Mouse (Mus musculus) spleen, postnatal 36 days (tissue): ENCODE results near the gene Glyat.
"Not testable (repeated sequence)": the region's sequence is repeated elsewhere in the genome, so short reads cannot be mapped to it uniquely, and the experiment has no call there.

Source experiments
- DNase-seq, 2 experiments: peaks; one replicate each; pipeline ENCODE4 v3.0.0; 2022; ENCODE audit warnings: low spot score in 2 of 2, mixed read lengths in 1 of 2

The Glyat gene

DNA sequence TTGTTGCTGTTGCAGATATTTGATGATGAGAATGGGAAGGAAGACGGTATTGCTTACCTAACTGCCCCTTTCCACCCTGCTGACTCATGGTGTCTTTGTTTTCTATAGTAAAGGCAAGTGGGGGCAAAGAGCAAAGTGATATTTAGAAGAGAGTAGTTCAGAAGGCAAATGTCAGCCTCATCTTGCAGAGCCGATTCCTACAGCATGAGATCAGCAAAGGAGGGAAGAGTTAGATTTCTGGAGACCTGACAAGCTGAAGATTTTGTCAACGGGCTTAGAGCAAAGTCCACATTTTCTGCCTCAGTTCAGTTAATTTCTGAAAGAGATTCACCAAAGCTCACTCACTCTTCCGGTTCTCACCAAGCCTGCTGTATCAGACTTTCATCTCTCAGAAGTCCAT, at the start of gene Glyat:
TSS of gene Glyat (plus strand) at position 133 of the 400 bp plus-strand sequence.
- no peak for DNase-seq

DNA sequence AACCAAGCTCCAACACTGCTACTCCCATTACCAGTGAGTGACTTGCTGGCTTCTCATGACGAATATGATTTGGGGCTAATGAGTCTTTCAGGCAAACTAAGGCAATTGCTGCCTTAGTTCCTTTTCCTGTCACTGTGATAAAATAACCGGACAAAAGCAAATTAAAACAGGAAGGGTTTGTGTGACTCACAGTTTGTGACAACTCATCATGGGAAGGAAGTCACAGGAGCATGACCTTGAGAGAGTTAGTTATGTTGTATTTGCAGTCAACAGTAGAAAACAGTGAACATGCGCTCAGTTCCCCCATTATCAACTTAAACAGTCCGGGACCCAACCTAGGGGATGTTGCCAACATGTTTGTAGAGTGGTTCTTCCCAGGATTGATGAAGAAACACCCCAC, 47.8 kb upstream of the Glyat start:
- DNase-seq = no peak

DNA sequence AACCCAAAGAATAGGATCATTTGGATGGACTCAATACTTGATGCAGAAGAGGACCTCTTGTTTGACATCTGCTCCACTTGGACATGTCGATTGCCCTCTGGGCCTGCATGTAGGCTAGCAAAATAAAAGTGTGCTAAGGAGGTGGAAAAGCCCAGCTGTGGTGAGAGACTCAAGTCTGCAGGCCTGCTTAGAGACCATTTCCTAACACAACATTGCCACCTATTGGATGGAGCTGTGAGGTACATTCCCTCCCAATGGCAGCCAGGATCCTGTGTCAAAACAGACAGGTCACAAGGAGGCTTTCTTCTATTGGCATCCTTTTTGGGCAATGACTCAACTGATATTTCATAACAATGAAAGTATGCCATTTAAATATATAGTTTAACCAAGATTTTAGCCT, 41.2 kb upstream of the Glyat start:
- DNase-seq = peak; percentile 68 to 70

DNA sequence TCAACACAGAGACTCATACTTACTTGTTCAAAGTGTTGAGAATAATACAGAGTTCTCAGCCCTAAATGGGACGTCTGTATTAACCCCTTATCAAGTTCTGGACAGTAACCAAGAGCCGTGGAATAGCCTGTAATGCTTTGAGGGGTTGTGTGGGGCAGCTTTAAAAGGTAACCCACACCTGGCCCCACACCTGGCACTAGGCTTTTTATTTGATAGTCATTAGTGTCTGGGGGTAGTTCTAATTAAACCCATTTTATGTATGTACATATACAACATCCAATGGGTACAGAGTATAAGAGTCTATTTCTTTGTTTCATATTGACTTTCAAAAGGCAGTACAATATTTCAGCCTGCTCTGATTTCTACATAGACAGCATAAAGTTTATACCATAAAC, 38.0 kb upstream of the Glyat start:
- DNase-seq = no peak

DNA sequence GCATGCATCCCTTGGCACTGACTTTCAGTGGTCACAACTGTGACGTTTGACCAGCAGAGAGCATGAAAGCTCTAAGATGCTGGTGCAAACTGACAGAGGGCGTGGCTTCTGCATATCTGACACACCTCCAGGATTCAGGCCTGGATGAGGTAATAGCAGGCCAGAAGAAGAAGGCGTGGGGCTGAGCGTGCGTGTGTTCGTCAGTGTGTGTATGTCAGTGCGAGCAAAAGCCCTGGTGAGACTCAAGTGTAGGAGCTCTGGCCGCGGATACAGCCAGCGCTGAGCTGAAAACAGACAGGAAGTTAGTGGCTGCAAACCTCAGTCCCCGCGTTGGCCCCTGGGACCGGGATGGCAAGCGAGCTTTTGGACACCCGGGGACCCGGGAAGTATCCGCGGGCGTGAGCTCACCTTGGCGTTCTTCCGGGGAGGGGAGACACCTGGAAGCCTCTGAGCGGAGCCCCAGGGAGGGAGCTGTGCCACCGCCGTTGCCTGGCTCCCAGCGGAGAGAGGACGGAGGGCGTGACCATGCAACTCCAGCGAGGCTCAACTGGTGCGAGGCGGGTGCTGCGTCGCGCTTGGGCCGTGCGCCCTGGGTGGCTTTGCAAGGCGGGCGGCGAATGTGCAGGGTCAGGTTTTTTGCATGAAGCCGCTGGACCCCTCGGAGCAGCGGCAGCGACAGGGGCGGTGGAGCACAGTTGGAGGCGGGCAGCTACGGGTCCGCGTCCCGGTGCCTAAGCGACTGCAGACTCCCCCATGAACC, 37.4 kb upstream of the Glyat start:
- DNase-seq = peak; percentile 45 to 58

DNA sequence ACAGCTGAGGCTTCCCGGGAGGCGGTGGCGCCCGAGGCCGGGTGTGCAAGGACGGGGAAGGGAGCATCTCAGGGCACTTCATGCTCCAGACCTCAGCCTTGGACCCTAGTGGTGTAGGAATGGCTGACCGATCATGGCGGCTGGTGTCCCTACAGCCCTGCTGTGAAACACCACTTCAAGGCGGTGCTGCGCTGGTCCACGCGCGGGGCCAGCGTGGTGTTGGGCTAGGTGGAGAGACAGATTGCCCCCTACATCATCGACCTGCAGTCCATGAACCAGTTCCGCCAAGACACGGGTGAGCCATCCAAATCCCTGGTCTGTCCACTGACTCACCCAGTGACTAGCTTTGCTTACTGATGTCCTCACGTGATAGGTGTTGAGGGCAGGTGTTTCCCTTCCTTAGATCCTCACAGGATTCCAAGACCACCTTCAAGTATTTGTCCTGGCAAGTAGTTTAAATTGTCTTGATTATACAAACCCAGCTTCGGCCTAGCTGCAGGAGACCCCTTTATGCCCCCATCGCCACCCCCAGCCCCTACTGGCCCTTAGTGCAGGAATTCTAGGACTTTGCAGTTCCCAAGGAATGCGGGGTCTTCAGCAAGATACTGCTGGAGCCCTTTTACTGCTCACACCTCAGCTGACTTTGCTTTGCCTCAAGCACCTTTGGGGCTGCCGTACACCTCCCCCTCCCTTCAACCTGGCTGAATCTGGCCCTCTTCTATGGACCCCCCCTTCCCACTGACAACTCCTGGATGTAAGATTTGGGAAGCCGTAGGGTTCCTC, 36.6 kb upstream of the Glyat start:
- DNase-seq = no peak

DNA sequence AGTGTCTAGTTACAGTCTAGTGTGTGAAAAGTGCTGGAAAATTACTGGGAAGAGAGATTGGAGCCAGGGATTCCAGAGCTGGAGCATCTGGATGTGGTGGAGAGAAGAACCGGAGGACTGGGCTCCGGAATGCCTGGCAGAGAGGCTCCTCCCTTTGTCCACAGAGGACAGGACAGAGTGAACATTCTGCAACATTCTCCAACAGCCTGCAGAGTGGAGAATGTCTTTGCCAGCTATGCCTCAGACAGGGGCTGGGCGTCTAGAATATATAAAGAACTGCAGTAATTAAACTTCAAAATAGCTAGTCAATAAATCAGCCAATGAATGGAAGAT, 36.1 kb upstream of the Glyat start:
- DNase-seq = no peak

DNA sequence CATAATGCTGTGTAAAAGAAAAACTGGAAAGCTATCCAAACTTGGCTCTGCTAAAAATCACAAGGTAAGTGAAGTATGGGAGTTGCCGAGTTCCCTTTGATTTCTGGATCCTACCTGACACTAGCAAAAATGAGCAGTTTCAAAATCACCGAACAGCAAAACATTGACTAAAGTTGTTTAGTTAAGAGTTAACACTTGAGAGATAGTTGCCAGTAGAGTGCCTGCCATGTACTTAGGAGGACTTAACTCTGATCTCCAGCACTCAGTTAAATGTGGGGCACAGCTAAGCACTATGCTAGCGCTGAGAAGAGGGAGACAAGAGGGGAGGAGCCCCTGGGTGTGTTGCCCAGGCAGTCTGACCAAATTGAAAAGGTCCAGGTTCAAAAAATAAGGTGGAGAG, 34.4 kb upstream of the Glyat start:
- no peak for DNase-seq

DNA sequence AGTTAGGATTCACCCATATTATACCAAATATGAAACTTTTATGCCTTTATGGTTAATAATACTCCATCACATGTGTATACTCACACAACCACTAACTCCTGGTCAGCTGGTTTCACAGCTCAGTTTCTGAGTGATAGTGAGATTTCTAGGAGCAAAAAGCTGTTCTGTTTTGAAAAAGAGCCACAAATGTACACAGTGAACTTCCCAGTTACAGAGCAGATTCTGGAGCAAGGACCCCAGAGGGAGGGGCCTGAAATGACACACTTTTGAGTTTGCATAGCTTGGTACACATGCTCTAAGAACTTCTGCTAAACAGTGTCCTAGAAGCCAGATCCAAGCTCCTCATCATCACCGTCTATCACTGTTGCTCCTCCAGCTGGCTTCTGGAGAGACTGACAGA, 33.4 kb upstream of the Glyat start, which contains the start of gene Gm4952:
TSS of gene Gm4952 (plus strand) at position 301 of the 400 bp plus-strand sequence.
- no peak for DNase-seq

DNA sequence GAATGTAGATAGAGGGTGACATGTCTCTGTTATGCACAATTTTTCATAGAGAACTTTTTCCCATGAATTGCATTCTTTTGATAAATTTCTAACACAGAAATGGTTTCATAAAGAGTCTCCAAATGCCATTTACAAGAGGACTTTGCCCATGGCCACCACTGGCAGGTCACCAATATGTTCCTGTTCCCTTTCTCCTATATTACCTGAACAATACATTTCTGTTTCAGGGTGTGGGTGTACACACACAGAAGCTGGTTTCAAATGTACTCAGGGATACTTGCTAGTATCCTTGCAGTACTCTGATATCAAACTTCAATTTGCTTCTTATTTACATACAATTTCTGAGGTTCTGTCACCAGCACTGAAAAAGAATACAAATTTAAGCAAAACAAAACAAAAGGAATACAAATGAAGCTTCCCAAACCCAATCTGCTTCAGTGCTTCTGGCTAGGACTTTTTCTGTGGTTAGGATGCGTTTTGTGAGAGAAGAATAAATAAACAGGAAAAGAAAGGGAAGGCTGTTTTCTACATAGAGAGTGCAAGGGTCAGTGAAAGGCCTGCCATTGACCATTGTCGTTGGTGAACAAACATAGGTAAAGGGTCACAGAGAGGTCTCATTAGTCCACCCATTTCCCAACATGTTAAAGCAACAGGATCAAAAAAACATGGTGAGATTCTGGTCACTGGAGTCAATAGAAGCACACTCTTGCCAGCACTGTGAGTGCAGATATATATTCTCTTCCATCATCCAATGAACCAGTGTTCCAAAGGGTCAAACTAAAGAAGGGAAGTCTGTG, 32.2 kb upstream of the Glyat start:
- DNase-seq = no peak

DNA sequence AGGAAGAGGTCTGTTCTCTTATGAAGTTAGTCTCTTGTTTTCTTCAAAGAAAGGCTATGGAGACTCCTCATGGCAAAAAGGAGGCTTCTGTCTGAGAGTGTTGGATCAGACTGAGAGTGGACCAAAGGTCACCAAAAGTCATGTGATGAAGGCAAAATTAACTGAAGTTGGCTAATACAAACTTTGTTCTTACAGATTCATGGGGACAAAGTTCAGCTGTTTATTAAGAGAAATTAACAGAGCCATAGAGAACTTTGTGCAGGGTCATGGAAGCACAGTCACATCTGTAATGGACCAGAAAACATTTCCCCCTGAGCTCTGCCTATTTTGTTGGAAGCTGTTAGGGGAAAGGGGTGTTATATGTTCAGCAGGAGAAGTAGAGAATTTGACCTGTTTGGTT, 24.8 kb upstream of the Glyat start:
- no peak for DNase-seq

DNA sequence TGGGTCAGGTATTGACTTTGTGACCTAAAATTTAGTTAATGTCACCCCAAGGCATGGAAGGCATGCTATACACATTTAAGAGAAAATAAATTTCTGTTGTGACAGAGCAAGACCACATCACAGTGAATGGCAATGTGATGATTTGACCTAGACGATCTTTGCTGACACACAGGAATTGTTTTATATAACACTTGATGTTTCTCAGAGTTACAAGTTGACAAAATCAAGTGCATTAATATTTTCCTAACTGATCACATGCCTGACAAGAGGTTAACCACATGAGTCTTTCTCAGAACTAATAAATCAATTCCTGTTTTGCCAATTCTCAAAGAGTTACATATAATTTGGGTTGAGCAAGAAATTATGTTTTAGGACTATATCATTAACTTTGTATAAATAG, 19.5 kb upstream of the Glyat start:
- no peak for DNase-seq

DNA sequence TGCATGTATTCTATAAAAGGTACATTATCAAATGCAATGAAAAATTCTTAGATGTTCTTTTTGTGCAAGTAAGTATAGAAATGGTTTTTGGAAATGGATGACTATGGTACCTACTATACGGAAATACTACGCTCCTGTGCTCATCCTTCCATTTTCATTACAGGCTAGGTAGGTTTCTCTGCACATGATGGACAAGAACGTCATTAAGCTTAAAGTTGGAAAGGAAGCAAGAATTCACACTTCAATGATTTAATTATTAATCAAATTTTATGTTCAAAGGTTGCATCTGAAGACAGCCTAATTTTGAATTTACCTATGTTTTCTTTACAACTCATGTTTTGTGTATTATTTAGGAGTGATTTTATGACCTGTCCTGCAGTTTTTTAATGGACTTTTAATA, 1.2 kb downstream of the Glyat start:
- no peak for DNase-seq

DNA sequence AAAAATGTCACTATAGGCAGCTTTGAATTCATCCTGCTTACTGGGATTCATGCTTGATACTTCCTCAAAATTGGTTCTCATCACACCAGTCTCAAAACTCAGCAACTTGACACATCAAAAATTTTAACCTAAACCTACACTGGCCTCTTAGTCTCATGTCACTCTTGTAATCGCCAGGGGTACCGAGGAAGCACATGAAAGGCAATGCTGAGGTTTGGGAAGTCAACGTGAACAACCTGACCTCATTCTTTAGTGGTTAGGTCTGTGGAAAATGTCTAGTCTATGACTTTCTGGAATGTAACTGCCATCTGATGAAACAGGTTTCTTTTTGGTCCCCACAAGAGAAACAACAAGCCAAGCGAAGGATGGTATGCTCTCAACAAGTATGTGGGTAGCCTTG, 1.9 kb downstream of the Glyat start:
- no peak for DNase-seq

DNA sequence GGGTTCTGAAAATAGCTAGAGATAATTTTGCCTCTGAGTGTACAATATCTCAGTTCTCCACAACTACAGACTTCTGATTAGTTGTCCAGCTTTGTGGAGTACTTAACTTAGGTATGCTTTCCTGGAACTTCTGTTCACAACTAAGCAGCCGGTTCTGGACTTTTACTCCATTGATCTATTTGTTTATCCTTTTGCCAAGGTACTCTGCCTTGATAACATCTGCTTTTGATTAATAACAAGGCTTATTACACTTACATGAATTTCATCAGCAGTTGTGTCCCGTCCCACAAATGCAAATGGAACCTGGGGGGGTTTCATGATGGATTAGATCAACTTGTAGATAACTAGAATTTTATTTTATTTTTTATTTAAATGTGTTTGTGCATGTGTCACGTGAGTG, 3.8 kb downstream of the Glyat start:
- no peak for DNase-seq

DNA sequence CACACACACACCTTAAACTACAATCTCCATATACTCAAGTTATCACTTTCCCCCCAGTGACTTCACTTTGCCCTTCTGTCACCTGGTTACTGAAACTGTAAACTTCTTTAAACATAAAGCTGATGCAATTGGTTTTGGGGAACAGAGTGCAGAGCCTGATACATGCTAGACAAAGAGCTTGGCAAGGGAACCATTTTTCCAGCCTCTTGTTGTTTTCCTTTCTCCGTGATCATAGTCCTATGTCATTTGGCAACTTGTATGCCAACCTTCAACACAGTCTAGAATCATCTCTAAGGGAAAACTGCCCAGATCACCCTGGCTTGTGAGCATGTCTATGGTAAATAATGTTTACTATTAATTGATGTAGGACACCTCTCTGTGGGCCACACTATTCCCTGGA, 4.9 kb downstream of the Glyat start:
- no peak for DNase-seq

DNA sequence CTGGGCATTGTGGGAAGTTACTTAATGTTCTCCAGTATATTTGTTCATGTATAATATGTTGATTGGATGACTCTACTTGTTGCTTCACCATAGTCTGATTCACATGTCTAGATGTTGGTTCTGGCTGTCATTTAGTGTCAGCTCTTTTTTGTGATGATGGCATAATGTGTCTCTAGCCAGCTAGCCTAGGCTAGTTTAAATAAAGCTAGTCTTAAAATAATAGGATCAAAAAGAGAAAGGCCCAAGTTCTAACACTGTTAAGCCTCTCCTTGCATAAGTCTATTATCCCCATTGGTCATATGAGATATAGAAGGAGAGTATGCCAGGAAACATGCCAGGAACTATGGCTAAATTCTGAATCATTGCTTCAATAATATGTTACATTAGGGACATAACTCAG, 16.4 kb downstream of the Glyat start:
- DNase-seq = no peak

DNA sequence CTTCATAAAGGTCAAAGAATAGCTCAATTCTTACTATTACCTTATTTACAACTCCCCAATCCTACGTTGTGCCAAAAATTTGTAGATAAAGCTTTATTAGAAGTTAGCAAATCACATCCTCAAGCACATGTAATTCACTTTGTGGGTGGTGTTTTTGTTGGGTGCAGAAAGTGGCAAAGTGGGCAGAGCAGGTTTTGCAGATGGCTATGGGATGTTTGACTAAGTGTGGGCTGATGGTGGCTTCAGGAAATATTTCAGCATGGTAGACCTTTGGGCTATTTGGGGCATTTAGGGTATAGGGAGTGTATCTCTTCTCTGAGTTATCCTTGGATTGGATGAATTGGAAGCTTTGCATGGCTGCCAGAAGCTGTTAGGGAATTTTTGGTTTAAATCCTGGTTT, 33.0 kb downstream of the Glyat start:
- DNase-seq = no peak

DNA sequence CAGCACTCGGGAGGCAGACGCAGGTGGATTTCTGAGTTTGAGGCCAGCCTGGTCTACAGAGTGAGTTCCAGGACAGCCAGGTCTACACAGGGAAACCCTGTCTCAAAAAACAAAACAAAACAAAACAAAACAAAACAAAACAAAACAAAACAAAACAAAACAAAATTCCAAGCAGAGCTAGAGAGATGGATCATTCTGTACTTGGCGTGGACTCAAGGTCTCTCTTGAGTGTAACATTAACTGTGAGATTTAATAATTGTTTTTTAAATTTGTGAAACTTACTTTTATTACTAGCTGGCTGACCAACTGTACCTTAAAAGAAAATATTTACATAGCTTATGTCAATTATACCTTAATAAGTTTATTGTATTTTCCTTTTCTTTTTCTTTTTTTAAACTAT, 35.5 kb downstream of the Glyat start:
- DNase-seq = not testable (repeated sequence)

DNA sequence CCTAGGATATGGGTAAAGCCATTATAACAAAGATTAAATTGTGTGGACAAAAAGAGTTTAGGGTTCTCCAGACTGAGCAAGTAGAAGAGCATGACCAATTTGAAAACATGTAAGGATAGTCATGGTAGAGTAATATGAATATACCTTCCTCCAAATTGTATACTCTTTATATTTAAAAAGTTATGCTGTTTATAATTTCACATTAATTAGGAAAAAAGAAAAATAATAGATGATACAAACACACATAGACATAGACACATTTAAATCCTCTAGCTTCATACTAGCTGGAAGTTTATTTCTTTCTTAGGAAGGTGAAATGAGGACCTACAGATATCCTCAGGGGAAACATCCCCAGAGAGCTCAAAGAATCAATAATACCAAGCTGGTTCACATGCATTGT, 37.0 kb downstream of the Glyat start, which contains the start of gene Olfr1442:
TSS of gene Olfr1442 (plus strand) at position 301 of the 400 bp plus-strand sequence.
- DNase-seq = no peak

DNA sequence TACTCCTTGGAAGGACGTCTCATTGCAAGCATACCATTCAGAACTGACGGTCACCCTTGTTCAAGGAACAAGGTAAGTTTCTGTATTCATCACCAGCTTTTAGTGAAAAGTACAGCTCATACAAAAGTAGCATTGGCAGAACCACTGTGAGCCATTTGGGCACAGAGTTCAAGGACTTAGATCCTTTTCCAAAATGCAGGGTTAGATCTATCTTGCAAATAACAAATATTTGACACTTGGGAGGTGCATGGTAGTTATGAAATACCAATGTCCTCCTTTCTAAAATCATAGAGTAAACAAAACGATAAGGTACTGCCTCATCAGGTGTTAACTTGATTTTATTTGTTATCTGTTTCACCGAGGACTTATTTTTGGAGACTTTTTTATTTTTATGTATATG, 37.9 kb downstream of the Glyat start:
- DNase-seq = no peak

DNA sequence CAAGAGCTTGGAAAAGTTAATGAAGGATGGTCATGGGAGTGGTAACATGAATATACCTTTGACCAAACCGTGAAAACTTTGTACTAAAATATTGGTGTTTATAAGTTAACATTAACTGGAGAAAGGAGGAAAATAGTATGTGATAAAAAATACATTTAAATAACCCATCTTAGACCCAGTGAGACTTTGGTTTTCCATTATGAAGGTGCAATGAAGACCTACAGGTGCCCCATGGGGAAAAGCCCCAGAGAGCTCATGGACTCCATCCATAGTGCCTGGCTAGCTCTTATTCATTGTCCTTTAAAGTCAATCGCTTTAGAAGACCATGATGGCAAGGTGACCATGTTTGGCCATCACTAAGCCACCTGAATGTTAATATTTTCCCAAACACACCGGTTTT, 44.7 kb downstream of the Glyat start, which contains the start of gene Olfr1443:
TSS of gene Olfr1443 (plus strand) at position 301 of the 400 bp plus-strand sequence.
- no peak for DNase-seq
